Mouse (Mus musculus): Measurements from ENCODE around the gene Mgat2.
"Not testable (repeated sequence)": the region's sequence is repeated elsewhere in the genome, so short reads cannot be mapped to it uniquely, and the experiment has no call there.

Gene Mgat2

GRCm38 (mm10) chr12:69183583-69184308 lies at the start of gene Mgat2, which contains the start of gene Rpl36al:
TSS of gene Mgat2 (plus strand) at chr12:69184157.
TSS of gene Rpl36al (minus strand) at chr12:69184083.
- DNase-seq (ENCODE audit: low spot score in 2 of 2): peak; percentile 94 to 98

DNA sequence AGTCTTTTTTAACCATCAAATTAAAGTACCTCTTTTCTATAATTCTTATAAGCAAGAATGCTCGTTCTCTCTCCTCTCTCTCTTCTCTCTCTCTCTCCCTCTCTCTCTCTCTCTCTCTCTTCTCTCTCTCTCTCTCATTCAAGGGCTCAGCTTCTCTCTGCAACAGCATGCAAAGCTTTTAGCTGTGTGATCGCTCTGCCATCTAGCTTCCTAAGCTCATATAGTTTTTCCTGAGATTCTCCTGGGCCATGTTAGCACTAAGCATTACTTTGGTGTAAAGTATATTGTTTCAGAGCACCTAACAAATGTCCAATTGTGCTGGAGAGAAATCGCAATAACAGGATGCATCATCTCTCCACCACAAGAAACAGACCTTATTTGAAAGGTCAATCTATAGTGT lies 44.8 kb upstream of the Mgat2 start:
- DNase-seq (ENCODE audit: low spot score in 2 of 2): no peak

DNA sequence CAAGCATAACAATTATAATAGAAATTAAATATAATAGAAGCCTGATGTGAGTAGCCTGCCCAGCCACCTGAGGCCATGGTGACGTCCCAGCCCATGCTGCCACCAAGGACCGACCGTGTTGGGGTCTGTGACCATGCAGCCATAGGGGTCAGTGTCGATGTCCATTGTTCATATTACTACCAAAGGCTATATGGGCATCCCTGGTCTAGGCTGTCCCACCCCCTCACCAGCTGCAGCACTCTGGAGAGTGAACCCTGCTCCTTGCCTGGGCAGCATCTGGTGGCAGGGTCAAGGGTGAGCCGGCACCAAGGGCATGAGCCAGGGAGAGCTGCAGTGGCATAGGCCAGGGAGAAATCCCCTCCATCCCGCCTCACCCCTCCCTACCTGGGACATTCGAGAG lies 44.1 kb upstream of the Mgat2 start:
- no peak for DNase-seq (ENCODE audit: low spot score in 2 of 2)

DNA sequence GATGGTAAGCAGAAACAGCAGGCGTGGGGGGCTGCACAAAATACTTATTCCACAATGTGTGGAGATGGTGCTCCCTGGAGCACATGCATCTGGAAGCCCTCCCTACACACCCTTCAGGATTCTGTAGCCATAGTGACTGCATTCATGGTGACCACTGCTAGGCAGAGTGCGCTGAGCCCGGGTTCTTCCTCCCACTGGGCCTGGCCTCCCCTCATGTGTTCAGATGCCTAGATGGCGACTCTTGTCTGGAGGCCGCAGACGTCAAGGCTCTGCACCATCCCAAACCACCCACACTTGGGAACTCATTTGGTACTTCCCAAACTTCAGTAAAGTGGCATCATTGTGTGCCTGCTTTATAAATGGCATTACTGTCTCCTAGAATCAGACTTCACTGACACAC lies 40.5 kb upstream of the Mgat2 start:
- no peak for DNase-seq (ENCODE audit: low spot score in 2 of 2)

DNA sequence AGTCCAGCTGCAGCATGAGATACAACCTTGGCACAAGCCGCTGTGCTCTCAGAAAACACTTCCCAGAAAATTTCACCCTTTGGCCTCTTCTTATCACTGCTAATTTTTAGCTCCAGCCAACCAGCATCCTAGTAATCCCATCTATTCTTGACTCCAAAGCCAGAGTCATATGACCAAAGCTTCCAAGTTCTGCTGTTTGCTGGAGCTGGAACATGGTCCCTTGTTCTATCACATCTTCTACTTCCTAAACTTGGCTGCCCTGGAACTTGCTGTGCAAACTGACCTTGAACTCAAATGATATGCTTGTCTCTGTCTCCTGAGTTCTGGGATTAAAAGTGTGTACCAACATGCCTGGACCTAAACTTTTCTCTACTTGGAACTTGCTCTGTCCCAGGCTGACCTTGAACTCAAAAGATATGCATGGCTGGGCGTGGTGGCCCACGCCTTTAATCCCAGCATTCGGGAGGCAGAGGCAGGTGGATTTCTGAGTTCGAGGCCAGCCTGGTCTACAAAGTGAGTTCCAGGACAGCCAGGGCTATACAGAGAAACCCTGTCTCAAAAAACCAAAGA lies 36.7 kb upstream of the Mgat2 start:
- no peak for DNase-seq (ENCODE audit: low spot score in 2 of 2)

- no peak for DNase-seq (ENCODE audit: low spot score in 2 of 2)
Measured at GRCm38 (mm10) chr12:69150049-69150448, 33.9 kb upstream of the Mgat2 start.

DNA sequence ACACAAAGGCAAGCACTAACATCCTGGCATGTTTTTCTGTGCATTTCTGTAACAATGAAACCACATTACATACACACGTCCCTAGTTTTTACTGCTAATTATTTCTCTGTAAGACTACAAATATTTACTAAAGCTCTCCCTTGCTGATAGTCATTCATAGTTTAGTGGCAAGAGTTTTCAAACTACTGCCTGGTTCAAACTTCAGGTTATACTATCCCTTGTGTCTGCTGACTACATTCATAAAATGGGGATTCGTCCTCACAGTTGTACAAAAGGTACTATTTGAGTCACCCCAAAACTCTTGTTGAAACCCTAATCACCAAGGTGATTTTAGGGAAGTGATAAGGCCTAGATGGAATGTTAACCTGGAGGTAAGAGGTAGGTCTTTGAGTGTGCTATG lies 28.0 kb upstream of the Mgat2 start:
- no peak for DNase-seq (ENCODE audit: low spot score in 2 of 2)

DNA sequence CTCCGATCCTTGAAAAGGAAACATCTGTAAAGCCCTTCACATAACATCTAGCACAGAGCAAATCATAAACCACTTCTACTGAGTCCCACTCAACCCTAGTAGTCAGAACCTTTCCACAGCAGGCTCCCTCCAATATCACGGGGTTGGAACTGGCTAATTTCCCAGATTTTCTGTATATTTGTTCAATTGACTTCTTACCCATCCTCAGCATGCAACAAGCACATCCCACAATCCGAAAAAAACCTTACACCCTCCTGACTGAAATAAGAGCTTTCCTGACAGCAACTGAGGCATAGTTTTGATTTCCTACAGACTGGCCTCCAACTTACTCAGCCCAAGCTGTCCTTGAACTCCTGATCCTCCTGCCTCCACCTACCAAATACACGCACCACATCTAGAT lies 27.5 kb upstream of the Mgat2 start:
- DNase-seq (ENCODE audit: low spot score in 2 of 2): no peak

DNA sequence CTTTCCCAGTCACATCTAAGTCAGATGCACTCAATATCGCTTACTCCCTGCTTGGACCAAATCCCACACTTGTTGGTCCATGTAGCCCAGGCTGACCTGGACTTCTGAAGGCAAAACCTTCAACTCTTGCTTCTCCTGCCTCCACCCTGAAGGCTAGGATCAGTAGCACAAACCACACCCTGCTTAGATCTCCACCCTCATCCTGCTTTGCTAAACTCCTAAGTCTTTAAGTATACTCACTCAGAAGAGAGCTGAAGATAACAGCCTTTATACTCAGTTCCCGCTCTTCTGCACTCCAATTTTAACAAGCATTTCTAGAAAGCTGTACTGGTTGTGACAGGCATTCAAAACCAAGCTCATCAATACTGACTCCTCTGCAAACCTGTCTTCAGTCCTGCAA lies 26.9 kb upstream of the Mgat2 start:
- no peak for DNase-seq (ENCODE audit: low spot score in 2 of 2)

- no peak for DNase-seq (ENCODE audit: low spot score in 2 of 2)
Measured at GRCm38 (mm10) chr12:69158366-69158764, 25.6 kb upstream of the Mgat2 start.

GRCm38 (mm10) chr12:69158765-69159577 lies 25.0 kb upstream of the Mgat2 start, which contains the start of gene Rps29:
TSS of gene Rps29 (minus strand) at chr12:69159186.
- DNase-seq (ENCODE audit: low spot score in 2 of 2): peak; percentile 94 to 95

GRCm38 (mm10) chr12:69159578-69159940 lies 24.4 kb upstream of the Mgat2 start:
- peak in 1 of 2 experiments; percentile 48 for DNase-seq (ENCODE audit: low spot score in 2 of 2)

- DNase-seq (ENCODE audit: low spot score in 2 of 2): not testable (repeated sequence)
Measured at GRCm38 (mm10) chr12:69160677-69161076, 23.3 kb upstream of the Mgat2 start.

- DNase-seq (ENCODE audit: low spot score in 2 of 2): not testable (repeated sequence)
Measured at GRCm38 (mm10) chr12:69163586-69163985, 20.4 kb upstream of the Mgat2 start.

DNA sequence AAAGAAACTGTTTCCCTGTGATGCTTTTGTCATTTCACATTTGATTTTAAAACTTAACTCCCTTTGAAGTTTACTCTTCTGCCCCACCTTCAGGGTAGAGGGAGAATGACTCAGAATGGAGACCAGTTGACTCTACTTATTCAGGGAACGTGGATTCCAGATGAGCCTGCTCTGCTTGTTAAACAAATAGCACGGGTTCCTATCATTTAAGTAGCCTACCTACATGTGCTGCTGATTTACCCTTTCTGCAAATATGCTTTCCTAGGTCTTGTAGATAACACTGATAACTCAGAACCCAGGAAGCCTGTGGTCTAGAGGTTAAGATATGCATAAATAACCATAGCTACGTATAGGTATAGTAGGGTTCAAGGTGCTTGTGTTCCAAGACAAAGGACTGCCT lies 19.1 kb upstream of the Mgat2 start:
- DNase-seq (ENCODE audit: low spot score in 2 of 2): no peak

DNA sequence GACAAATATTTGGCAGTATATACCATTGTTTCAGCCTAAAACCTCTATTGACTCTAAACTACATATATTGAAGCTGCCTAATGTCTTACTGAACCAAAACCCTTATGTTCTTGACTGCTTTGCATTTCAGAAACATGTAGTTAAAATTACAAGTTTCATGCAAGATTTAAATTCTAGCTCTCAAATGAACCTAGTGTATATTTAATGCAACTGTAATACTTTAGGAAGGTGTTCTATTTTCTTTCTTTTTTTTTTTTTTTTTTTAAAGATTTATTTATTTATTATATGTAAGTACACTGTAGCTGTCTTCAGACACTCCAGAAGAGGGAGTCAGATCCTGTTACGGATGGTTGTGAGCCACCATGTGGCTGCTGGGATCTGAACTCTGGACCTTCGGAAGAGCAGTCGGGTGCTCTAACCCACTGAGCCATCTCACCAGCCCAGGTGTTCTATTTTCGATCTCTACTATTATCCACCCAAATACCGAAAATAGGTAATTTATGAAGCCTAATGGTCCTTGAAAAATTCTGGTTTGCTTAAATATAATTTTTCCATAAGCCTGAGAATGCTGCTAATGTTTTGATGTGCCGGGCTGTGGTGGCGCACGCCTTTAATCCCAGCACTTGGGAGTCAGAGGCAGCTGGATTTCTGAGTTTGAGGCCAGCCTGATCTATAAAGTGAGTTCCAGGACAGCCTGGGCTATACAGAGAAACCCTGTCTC lies 16.9 kb upstream of the Mgat2 start:
- DNase-seq (ENCODE audit: low spot score in 2 of 2): not testable (repeated sequence)

- no peak for DNase-seq (ENCODE audit: low spot score in 2 of 2)
Measured at GRCm38 (mm10) chr12:69167656-69168460, 16.1 kb upstream of the Mgat2 start.

DNA sequence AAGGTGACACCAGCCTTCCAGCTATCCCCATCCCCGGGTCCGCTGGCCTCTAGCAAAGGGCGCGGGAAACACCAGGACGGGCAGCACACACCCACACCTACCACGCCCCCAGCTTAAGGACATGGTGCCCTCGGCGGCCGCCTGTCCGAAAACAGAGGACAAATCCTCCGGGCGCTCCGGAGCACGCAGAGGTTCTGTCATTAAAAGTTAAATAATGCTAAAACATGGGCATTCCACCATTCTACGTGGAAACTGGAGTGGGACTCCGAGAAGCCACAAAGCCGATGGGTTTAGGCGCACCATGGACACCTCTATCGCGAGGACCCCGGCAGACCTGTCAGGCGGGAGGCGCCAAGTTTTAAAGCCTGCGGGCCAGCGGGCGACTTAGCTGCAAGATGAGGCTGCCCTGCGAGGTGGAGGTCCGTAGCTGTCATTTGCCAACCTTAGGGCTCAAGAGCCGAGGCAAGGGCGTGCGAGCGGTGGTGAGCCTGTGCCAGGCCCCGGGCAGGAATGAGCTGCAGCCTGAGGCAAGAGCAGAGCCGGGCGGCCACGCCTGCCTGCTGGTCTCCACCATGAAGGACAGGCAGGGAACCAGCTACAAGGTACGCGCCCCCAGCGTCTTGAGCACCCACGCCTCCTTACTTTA lies 15.4 kb upstream of the Mgat2 start, which contains the start of gene Lrr1:
TSS of gene Lrr1 (plus strand) at position 354 of the 646 bp plus-strand sequence.
- peak; percentile 64 to 81 for DNase-seq (ENCODE audit: low spot score in 2 of 2)

DNA sequence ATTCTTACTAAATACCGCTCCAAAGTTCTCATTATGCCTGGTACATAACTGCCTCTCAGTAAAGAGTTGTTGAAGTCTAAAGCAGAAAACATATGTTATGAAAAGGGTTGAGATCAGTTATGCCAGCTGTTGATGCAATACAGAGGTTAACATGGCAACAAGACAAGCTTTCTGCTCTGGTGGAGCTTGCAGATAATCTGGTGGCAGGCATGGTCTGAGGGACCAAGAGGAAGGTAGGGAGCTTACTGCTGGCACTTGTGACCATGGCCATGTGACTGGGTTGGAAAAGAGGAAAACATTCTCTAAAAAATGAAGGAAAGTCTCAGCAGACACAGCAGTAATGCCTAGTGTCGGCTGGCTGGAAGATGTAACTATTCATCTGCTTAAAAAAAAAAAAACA lies 12.7 kb upstream of the Mgat2 start:
- DNase-seq (ENCODE audit: low spot score in 2 of 2): no peak

DNA sequence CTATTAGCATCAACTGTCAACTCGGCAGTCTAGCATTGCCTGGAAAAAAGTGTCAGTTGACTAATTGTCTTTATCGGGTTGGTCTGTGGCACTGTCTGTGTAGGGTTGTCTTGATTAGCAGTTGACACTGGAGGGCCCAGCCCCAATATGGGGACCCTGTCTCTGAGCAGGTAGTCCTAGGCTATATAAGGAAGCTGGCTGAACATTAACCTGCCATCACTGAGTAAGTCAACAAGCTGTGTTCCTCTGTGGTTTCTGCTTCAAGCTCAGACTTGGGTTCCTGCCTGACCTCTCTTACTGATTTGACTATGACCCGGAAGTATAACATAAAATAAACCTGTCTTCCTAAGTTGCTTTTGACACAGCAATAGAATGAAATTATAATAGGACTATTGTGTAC lies 8.0 kb upstream of the Mgat2 start:
- DNase-seq (ENCODE audit: low spot score in 2 of 2): no peak

GRCm38 (mm10) chr12:69177526-69177925 lies 6.4 kb upstream of the Mgat2 start:
- no peak for DNase-seq (ENCODE audit: low spot score in 2 of 2)
